Mouse (Mus musculus) myocyte (in vitro differentiated cells): ENCODE measurements around the gene Schip1. TPM values are rescaled to one million over a fixed set of nuclear protein-coding genes. Genes with fewer than 3 reads are reported as not detected.

ENCODE experiments used
- H3K27me3 ChIP-seq: one replicate; pipeline ENCODE4 v1.6.1; 2011; ENCODE audit not compliant: control insufficient read depth, insufficient read depth, insufficient read length
- H3K36me3 ChIP-seq: one replicate; pipeline ENCODE4 v1.6.1; 2011; ENCODE audit not compliant: control insufficient read depth, insufficient read depth
- H3K4me2 ChIP-seq: one replicate; pipeline ENCODE4 v1.6.1; 2011; ENCODE audit warnings: low read depth, control low read depth
- H3K4me3 ChIP-seq: one replicate; pipeline ENCODE4 v1.5.1; 2011; ENCODE audit warnings: mild to moderate bottlenecking, control low read depth, moderate library complexity
- H3K79me2 ChIP-seq: one replicate; pipeline ENCODE4 v1.6.1; 2011; ENCODE audit not compliant: control insufficient read depth, insufficient read depth
- H3ac ChIP-seq: one replicate; pipeline ENCODE4 v1.6.1; 2011; ENCODE audit not compliant: control insufficient read depth, insufficient read length
- CEBPB ChIP-seq: IDR thresholded peaks from 2 replicates; pipeline ENCODE4 v1.6.1; 2011; ENCODE audit warnings: mild to moderate bottlenecking, moderate library complexity; ENCODE audit not compliant: poor library complexity, insufficient read depth, severe bottlenecking
- E2F4 ChIP-seq: IDR thresholded peaks from one replicate; pipeline ENCODE4 v1.6.1; 2011; ENCODE audit warnings: mild to moderate bottlenecking, control low read depth, moderate library complexity; ENCODE audit not compliant: insufficient read depth
- MAX ChIP-seq: IDR thresholded peaks from one replicate; pipeline ENCODE4 v1.6.1; 2011; ENCODE audit warnings: low read depth, mild to moderate bottlenecking, control low read depth
- MYOD1 ChIP-seq, 3 experiments: IDR thresholded peaks; one replicate each; pipeline ENCODE4 v1.6.1; 2011; ENCODE audit warnings: control low read depth in 2 of 3, low read depth in 2 of 3, mild to moderate bottlenecking in 2 of 3, moderate library complexity in 1 of 3; ENCODE audit not compliant: insufficient read length in 2 of 3, control insufficient read depth in 1 of 3
- MYOG ChIP-seq, 3 experiments: IDR thresholded peaks; one replicate each; pipeline ENCODE4 v1.6.1; 2011; ENCODE audit warnings: control low read depth in 2 of 3, low read depth in 2 of 3, mild to moderate bottlenecking in 2 of 3; ENCODE audit not compliant: insufficient read length in 2 of 3, control insufficient read depth in 1 of 3, insufficient read depth in 1 of 3
- POLR2A ChIP-seq: IDR thresholded peaks from one replicate; pipeline ENCODE4 v1.6.1; 2011; ENCODE audit warnings: low read depth, mild to moderate bottlenecking, control low read depth, moderate library complexity; ENCODE audit not compliant: insufficient read length
- POLR2AphosphoS2 ChIP-seq: IDR thresholded peaks from one replicate; pipeline ENCODE4 v1.6.1; 2011; ENCODE audit warnings: low read depth, control low read depth; ENCODE audit not compliant: insufficient read length
- REST ChIP-seq: IDR thresholded peaks from one replicate; pipeline ENCODE4 v1.6.1; 2011; ENCODE audit warnings: mild to moderate bottlenecking, control low read depth, moderate library complexity; ENCODE audit not compliant: insufficient read depth, insufficient read length
- SRF ChIP-seq: IDR thresholded peaks from one replicate; pipeline ENCODE4 v1.6.1; 2011; ENCODE audit warnings: low read depth; ENCODE audit not compliant: control insufficient read depth, insufficient read length
- TCF12 ChIP-seq: IDR thresholded peaks from one replicate; pipeline ENCODE4 v1.6.1; 2011; ENCODE audit warnings: mild to moderate bottlenecking, control low read depth; ENCODE audit not compliant: poor library complexity, insufficient read depth, severe bottlenecking
- TCF3 ChIP-seq: IDR thresholded peaks from one replicate; pipeline ENCODE4 v1.6.1; 2011; ENCODE audit warnings: low read depth, control low read depth; ENCODE audit not compliant: insufficient read length
- USF1 ChIP-seq: IDR thresholded peaks from one replicate; pipeline ENCODE4 v1.6.1; 2011; ENCODE audit warnings: low read depth, mild to moderate bottlenecking, control low read depth, moderate library complexity
- polyA plus RNA-seq: library from polyadenylated mRNA; unstranded; fragments of >200 nt; fragmentation: generic; extraction: Trizol; gene quantifications from one replicate; pipeline ENCODE4 v1.2.1, GENCODE M21; 2012; ENCODE audit warnings: missing spikeins

Gene Schip1
- polyA plus RNA-seq, 1 experiment, result 23.3 TPM

GRCm38 (mm10) chr3:68669418-68669974 lies 604.9 kb downstream of the Schip1 start:
- no peak overlapping the region for H3K4me2 ChIP-seq
- no peak overlapping the region for H3K4me3 ChIP-seq
- H3K36me3 ChIP-seq, result no peaks in the 10 kb centered on the region
- H3K27me3 ChIP-seq, result no peaks in the 10 kb centered on the region
- no peak overlapping the region for H3ac ChIP-seq
- no peaks in the 10 kb centered on the region for H3K79me2 ChIP-seq
- TF ChIP-seq POLR2AphosphoS2 (no peak), MYOD1 (IDR thresholded peaks at IDR 0.05; ENCODE audit: control insufficient read depth in 1 of 3, insufficient read length in 2 of 3, low read depth in 2 of 3) (no peak), CEBPB (peak; percentile 57; the same call in 1 of the 2 replicates), TCF3 (no peak), POLR2A (no peak), SRF (no peak)

GRCm38 (mm10) chr3:68674721-68675120 lies 610.1 kb downstream of the Schip1 start:
- Histone ChIP-seq H3K27me3 (no peaks in the 10 kb centered on the region), H3K36me3 (no peaks in the 10 kb centered on the region), H3K4me3 (no peak overlapping the region), H3K79me2 (no peaks in the 10 kb centered on the region), H3K4me2 (no peak overlapping the region), H3ac (no peak overlapping the region)
- TF ChIP-seq POLR2A (no peak), TCF3 (no peak), TCF12 (no peak), MYOD1 (IDR thresholded peaks at IDR 0.05; ENCODE audit: control insufficient read depth in 1 of 3, insufficient read length in 2 of 3, low read depth in 2 of 3) (no peak), SRF (no peak), POLR2AphosphoS2 (no peak), CEBPB (no peak), E2F4 (no peak), REST (no peak), MAX (no peak), MYOG (IDR thresholded peaks at IDR 0.05; ENCODE audit: control insufficient read depth in 1 of 3, insufficient read depth in 1 of 3, insufficient read length in 2 of 3, low read depth in 2 of 3) (no peak), USF1 (no peak)

- H3K27me3 ChIP-seq, result no peaks in the 10 kb centered on the region
- TF ChIP-seq TCF3 (no peak), MYOG (IDR thresholded peaks at IDR 0.05; ENCODE audit: control insufficient read depth in 1 of 3, insufficient read depth in 1 of 3, insufficient read length in 2 of 3, low read depth in 2 of 3) (no peak), TCF12 (no peak), USF1 (no peak), SRF (no peak), REST (no peak), POLR2AphosphoS2 (no peak), MAX (no peak)
- H3ac ChIP-seq, result no peak overlapping the region
- no peak overlapping the region for H3K4me3 ChIP-seq
- H3K36me3 ChIP-seq, result no peaks in the 10 kb centered on the region
- H3K4me2 ChIP-seq, result no peak overlapping the region
- H3K79me2 ChIP-seq, result no peaks in the 10 kb centered on the region
Measured at GRCm38 (mm10) chr3:68675216-68675835, 610.7 kb downstream of the Schip1 start.

Other genes starting within 250 kb of the Schip1 start
- not detected for gene Iqcj, start 172.6 kb upstream of the Schip1 start, polyA plus RNA-seq
- not detected for gene Iqschfp, start 172.6 kb upstream of the Schip1 start, polyA plus RNA-seq